Mouse (Mus musculus): ENCODE measurements around the gene Fam83e. TPM values are rescaled to one million over a fixed set of nuclear protein-coding genes. Genes with fewer than 3 reads are reported as not detected.

The Fam83e gene
- total RNA-seq, 2 experiments from 2014 or later, result 0.30 to 0.62 TPM

DNA sequence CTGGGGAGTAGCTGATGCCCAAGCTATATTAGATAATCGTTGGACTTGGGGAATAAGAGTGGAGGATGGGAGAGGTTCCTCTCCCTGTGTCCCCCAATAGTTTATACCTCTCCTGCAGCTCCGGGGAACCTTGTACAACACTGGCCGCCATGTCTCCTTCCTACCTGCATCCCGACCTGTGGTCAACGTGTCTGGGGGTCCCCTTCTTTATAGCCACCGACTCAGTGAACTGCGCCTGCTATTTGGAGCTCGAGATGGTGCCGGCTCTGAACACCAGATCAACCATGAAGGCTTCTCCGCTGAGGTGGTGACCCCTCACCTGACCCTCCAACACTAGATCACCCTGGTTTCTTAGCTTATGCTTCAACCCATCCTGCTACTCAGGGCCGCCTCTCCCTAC is 18.7 kb upstream of the Fam83e start:
- no peak for DNase-seq

GRCm38 (mm10) chr7:45702809-45703520 is 18.0 kb upstream of the Fam83e start:
- DNase-seq, result no peak

GRCm38 (mm10) chr7:45703521-45704033 is 17.4 kb upstream of the Fam83e start:
- DNase-seq, result no peak

DNA sequence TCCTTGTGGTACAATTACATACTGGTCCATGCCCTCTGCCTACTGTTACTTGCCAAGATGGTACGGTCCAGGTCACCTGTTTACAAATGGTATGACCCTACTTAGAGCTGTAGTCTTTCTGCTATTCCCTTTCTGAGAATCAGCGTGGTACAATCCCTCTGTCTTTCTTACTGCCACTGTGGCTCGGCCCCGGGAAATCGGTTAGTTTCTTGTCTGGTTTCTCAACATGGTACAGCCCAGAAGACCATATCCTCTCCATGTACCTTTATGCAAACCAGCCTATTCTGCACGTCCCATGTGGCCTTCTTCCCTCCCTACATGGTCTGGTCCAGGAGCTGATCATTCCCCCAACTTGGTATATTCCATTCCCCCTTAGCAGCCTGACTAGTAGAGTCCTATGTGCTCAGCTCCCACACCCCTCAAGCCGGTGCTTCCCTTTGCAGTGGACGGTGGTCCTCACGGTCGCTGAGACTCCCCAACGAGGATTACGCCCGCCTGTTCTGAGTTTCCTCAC is 16.9 kb upstream of the Fam83e start:
- peak; percentile 66 to 71 for DNase-seq

DNA sequence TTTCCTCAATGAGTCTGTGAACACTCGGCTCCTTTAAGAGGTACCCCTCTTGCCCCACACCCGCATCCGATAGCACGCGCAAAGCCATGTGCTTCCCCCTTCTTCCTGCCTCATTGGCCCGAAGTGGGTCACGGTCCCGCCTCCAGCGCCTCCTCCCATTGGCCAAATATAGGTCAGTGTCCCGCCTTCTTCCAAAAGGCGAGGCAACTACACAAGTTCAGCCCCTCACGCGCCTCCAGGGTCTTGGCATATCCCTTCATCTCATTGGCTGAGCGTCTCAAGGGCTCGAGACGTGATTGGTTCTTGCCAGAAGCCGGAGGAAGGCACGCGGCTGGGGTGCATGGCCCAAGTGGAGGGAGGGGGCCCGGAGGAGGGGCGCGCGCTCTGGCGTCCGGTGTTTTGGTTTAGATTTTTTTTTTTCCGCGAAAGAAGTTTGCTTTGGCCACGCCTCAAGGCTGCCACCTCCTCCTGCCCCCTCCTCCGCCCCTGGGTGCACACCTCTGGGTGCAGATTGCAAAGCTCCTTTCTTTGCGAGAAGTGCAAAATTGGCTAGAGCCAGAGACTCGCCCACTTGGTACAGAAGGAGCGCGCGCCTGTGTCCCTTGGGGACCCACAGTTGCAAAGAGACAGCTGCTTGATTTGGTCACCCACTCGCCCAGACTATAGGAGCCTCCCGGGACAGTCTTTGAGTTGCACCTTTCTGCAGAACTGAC is 16.1 kb upstream of the Fam83e start, which contains the start of gene Dbp:
TSS of gene Dbp (plus strand) at position 359 of the 713 bp plus-strand sequence.
- peak; percentile 99 to 100 for DNase-seq

GRCm38 (mm10) chr7:45705443-45705864 is 15.6 kb upstream of the Fam83e start:
- DNase-seq, result peak in 1 of 2 experiments; percentile 37

- DNase-seq, result peak; percentile 86 to 92
Observed at GRCm38 (mm10) chr7:45705873-45706281, 15.1 kb upstream of the Fam83e start.

GRCm38 (mm10) chr7:45706721-45707241 is 14.2 kb upstream of the Fam83e start:
- peak; percentile 87 to 90 for DNase-seq

GRCm38 (mm10) chr7:45707375-45707967 is 13.5 kb upstream of the Fam83e start:
- DNase-seq, result peak; percentile 98 to 99

DNA sequence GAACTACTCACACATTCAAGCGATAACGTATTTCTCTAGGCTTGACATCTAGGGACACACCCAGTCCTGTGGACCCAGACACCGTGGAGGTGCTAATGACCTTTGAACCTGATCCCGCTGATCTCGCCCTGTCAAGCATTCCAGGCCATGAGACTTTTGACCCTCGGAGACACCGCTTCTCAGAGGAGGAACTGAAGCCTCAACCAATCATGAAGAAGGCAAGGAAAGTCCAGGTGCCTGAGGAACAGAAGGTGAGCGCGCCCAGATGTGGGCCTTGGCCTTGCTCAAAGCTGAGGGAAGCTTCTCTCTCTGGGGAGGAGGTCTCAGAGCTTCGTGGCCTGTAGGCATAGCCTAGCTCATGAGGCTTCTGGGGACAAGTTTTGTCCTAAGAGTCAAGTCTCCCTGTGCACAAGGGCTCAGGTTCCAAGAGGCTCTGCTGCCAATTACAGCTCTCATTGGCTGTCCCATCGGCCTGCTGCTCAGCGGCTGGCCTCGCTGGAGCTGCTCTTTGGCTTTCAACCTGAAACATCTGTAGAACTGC is 12.7 kb upstream of the Fam83e start:
- DNase-seq, result peak; percentile 58 to 64

DNA sequence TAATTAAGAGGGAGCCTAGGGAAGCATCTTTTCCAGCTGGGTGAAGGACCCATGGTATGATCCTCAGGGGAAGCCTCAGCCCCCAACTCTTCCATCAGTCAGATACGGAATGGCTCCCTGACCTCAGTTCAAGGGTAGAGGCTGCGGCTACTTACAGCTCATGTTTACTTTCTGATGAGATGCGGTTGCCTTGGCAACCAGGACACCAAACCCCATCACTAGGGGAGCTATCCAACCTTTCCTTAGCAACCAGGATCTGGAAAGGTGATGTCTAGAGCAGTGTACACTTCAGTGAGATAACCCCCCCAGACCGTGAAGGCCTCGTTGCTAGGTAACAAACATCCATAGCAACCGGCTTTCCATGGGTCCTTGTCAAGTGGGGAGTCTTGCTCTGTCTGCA is 12.0 kb upstream of the Fam83e start:
- DNase-seq, result peak in 1 of 2 experiments; percentile 19

DNA sequence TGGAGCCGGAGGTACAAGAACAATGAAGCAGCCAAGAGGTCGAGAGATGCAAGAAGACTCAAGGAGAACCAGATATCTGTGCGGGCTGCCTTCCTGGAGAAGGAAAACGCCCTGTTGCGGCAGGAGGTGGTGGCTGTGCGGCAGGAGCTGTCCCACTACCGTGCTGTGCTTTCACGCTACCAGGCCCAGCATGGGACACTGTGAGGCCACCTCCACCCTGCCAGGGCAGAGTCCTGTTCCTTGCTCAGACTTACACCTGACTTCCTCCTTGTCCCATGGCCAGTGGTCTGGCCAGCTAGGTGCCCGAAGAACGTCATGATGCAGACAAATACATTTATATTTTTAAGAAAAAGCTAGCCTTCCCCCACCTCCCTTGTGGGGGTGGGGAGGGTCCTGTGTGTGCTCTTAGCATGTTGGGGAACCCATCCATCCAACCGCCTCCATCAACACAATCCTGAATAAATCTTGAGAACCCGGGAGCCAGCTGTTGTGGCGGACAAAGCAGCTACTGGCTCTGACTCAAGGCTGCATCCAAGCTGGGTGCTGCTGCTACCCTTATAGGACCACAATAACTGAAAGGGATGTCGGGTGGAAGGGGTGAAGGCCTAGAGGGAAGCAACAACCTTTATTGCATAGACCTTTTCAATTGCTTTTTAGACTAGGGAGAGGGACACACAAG is 11.2 kb upstream of the Fam83e start:
- no peak for DNase-seq

DNA sequence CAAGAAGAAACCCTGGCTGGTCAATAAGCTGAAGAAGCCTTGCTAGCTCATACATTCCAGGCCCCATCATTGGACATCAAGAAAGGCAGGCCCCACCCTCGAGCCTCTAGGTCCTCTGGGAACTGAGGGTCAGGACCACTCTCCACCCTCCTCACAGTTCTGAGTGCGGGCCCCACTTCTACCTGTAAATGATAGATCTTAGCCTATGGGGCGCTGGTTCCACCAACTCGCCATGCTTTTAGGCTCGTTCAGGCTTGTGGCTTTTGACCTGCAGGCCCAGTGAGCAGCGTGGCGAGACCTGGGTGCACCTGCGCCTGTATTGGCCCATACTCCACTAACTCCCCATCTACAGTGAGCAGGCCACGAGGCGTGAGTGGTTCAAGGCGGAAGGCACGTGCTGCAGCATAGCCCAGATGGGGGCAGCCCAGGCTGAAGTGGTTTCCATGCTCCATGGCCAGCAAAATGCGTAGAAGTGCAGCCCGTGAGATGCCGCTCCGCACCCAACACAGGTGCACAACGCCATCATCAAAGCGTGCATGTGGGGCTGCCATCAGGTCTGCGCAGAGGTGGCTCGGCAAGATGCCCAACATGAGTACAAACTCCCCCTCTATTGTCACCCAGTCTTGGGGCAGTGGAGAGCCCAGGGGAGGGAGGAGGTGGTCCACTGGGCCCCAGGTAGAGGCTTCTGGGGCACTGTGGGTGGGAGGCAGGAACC is 10.4 kb upstream of the Fam83e start:
- no peak for DNase-seq

GRCm38 (mm10) chr7:45711316-45712021 is 9.5 kb upstream of the Fam83e start:
- no peak for DNase-seq

GRCm38 (mm10) chr7:45712022-45712757 is 8.8 kb upstream of the Fam83e start:
- DNase-seq, result peak; percentile 52 to 59

- peak in 1 of 2 experiments; percentile 8 for DNase-seq
Observed at GRCm38 (mm10) chr7:45713396-45713795, 7.6 kb upstream of the Fam83e start.

DNA sequence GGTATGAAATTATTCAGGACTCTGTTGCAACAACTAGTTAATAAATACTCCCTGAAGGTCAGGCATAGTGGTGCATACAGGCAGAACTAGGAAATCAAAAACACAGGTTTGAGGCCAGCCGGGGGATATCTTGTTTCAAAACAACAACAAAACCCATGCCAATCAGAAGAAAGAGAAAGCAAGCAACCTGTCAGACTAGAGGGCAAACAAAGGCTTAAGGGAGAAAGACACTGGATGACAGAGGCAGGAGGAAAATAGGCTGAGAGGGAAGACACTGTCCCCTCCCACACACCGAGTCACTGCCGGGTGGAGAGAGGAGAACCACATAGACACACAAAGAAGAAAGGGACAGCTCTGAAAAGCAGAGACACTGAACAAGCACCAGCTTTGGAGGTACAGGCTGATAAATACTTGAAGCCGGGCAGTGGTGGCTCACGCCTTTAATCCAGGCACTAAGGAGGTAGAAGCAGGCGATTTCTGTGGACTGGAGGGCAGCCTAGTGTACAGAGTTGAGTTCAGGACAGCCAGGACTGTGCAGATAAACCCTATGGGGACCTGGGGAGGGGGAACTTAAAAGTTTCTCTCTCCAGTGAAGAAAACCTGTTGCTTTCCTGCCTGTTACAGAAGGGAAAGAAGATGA is 7.0 kb upstream of the Fam83e start:
- DNase-seq, result peak in 1 of 2 experiments; percentile 20

DNA sequence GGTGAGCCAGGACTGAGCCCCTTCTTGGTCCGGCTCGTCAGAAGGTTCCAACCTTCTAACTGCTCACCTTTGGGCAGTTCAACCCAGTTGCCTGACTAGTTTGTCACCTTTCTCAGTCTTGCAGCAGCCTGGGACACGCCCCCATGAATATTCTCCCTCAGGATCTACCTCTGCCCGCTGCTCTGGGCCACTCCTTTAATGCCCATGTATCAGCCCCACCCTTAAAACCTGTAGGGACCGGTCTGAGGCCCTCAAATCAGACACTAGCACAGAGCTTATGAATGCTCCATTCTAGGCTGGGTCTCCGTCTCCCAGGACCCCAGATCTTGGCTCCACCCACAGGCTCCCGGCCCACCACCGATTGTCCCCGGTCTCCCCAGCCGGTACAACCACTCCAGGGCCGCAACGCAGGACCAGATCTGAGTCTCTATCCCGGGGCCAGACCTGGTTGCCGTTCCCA is 6.4 kb upstream of the Fam83e start:
- no peak for DNase-seq

All from heart, adult 18-20 months (tissue).